Mouse (Mus musculus) right cerebral cortex, adult 18-20 months (tissue): ENCODE data around the gene Shank2.
A peak's percentile ranks its signal among the peaks of the same experiment; 100 is the strongest.

Experiments
- DNase-seq: peaks from one replicate; pipeline ENCODE4 v3.0.0; 2022; ENCODE audit warnings: mixed read lengths

Shank2 gene

GRCm38 (mm10) chr7:144108141-144108540 lies 106.4 kb downstream of the Shank2 start:
- no peak for DNase-seq

GRCm38 (mm10) chr7:144111026-144111604 lies 109.4 kb downstream of the Shank2 start:
- DNase-seq = no peak

DNA sequence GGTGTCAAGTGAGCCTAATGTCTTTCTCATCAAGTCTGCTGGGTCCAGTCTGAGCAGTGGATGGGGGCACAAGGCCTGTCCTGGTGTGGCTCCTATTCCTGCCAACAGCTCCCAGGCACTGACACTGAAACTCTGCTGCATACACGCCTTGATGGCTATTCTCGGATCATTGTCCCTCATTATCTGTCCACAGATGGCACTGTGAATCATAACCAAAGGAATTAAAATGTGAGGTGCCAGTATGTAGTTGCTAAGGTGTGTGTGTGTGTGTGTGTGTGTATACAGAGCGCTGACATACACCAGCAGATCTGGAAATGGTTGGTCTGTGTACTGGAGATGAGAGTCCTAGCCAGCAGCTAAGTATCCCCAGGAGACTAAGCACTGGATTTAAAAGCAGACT lies 110.3 kb downstream of the Shank2 start:
- DNase-seq = no peak

- no peak for DNase-seq
Measured at GRCm38 (mm10) chr7:144114230-144114629, 112.5 kb downstream of the Shank2 start.

DNA sequence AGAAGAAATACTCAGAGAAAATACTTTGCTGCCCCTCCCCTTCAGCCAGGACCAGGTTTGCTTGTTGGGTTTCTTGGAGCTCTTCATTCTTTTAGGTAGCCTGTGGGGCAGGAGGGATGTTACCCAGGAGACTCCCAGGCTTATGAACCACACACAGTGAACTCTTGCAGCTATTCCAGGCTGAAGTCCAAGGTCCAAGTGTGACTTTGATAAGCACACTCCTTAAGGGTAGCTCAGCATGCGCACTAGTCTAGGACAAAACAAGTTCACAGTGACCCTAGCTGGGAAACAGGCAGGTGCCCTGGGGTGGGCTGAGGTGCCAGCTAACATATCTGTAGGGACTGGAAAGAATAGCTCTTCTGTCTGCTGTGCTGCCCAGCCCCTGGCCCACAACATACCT lies 117.8 kb downstream of the Shank2 start:
- no peak for DNase-seq

DNA sequence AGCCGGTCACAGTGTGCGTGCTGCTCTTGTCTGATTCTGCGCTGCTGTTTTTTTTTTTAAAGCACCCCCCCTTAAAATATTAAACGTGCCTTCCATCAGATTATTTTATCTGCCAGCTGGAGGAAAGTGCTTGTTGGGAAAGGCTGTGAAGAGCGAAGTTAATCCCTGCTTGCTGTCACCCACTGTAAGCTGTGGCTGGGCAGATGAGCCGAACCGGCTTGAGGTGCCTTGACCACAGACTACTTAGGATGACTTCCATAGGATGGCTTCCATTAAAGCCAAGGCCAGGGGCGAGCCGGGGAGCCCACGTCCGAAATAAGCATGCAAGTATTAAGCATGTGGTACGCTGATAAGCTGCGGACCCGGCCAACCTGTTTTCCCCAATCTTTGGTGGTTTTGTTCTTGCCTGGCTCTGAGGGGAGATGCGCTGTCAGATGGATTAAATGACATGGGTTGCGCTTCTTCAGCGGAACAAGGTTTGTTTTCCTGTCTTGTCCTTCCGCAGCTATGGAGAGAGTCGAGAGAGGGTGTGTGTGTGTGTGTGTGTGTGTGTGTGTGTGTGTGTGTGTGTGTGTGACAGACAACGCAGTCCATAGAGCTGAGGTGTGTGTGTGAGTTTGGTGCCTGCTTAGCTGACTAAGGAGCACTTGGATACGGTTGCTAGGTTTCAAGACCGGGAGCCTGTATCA lies 131.1 kb downstream of the Shank2 start:
- DNase-seq = peak; percentile 48

DNA sequence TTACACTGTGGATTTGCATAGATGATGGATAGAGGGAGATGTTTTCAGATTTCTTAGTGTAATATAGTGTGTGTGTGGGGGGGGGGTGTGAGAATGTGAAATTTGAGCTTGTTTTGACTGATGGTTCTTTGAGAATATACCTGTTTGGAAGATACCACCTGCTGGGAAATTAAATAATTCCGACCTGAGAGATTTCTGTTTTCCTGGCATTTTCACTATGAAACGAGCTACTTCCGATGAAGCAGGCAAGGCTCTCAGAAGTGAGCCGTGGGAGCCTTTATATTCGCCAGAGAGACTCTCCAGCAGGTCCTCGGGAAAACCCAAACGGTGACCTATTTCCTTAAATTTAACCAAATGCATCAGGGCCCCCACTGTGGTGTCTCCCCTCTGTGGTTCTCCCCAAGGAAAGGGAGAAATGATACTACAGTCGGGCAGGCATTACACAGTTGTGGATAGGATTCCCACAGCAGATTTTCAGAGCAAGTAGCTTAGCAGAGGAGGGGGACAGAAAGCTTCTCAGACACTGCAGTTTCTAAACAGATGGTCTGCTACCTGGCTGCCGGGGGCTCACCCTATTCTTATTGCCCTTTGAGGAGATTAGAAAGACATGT lies 131.8 kb downstream of the Shank2 start:
- DNase-seq = peak; percentile 13

DNA sequence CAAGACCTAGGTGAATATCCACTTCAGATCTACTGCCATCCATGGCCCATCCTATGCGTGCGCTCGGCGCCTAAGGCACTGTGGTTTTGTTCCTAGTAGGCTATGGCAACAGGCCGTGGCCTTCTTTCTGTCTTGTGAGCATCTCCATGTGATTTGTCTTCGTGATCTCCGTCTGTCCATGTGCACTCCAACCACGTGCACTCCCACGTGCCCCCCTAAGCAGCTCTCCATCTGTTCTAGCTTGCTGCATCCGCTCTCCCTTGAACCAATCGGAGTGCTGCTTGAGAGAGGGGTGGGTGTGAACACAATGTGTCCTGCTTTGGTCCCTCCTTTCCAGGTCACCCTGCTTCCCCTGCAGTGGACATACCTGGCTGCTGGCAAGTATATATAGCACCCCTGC lies 133.0 kb downstream of the Shank2 start:
- peak; percentile 31 for DNase-seq

DNA sequence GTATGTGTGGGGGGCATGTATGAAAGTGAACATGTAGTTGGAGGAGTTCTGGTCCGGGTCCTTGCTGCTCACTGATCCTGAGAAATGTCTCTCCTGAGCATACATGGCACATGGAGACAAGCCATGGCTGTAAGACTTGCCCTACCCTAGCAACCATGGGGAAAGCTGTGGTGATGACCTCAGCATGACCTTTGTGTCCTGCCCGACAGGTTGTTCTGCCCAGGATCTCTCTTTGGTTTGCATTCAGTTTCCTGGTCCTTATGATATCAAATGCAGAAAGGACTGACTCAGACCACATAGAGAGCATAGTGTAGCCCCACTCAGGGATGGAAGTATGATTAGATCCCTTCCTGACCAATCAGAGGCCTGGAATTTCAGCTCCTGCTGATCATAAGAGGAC lies 136.1 kb downstream of the Shank2 start:
- no peak for DNase-seq

- no peak for DNase-seq
Measured at GRCm38 (mm10) chr7:144138476-144138875, 136.7 kb downstream of the Shank2 start.

GRCm38 (mm10) chr7:144139691-144140090 lies 138.0 kb downstream of the Shank2 start:
- no peak for DNase-seq

- DNase-seq = no peak
Measured at GRCm38 (mm10) chr7:144140470-144140869, 138.7 kb downstream of the Shank2 start.

GRCm38 (mm10) chr7:144142036-144142435 lies 140.3 kb downstream of the Shank2 start:
- DNase-seq = no peak

DNA sequence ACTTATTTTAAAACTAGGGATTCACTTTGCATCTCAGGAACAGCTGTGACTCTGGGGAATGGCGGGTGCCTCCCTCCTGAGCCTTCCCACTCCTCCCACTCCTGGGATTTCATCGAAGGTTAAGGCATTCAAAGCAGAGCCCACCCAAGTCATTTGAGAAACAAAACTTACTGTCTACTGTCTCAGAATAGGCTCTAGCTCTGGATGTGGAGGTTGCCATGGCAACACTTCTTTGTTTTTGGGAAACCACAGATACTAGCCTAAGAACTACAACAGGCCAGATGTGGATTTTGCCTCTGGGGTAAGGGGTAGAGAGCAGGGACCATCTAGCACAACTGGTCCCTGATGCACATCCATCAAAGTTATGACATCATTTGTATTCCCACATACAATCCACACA lies 142.2 kb downstream of the Shank2 start:
- DNase-seq = peak; percentile 14

DNA sequence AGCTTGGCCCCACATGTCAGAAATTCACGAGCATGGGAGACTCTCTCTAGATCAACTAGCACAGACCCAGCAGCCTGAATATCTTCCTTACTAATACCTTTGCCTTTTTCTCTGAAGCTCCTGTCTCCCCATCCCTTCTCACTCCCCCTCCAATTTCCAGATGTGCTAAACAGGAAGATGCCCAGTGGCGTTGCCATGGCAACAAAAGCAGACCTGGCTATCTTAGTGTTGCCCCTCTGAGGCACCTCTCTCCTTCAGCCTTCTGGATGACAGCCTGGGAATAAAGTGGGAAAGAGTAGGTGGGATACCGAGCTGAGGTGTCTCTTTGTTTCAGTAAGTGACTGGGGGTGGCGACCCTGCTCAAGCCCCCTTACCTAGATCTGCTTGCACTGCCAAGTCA lies 146.4 kb downstream of the Shank2 start:
- DNase-seq = no peak

GRCm38 (mm10) chr7:144153124-144153523 lies 151.4 kb downstream of the Shank2 start:
- DNase-seq = no peak

- no peak for DNase-seq
Measured at GRCm38 (mm10) chr7:144153682-144154081, 152.0 kb downstream of the Shank2 start.

GRCm38 (mm10) chr7:144157936-144158335 lies 156.2 kb downstream of the Shank2 start:
- DNase-seq = no peak

DNA sequence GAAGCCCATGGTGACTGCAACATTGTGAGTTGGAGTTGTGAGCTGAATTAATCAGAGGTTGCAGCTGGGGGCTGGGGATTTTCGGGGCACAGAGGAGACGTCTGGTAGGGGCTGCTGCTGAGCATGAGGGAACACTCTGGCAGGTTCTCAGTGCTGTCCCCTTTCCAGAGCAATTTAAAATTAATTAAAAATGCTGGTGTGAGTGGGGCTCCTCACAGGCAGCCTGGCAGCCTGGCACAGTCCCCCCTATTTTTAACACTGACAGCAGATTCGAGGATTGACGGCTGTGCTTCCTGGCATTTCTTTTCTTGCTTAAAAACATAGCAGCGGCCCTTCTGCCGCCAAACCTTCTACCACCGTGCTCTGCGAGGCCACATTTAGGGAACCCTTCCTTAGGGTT lies 157.8 kb downstream of the Shank2 start:
- no peak for DNase-seq

DNA sequence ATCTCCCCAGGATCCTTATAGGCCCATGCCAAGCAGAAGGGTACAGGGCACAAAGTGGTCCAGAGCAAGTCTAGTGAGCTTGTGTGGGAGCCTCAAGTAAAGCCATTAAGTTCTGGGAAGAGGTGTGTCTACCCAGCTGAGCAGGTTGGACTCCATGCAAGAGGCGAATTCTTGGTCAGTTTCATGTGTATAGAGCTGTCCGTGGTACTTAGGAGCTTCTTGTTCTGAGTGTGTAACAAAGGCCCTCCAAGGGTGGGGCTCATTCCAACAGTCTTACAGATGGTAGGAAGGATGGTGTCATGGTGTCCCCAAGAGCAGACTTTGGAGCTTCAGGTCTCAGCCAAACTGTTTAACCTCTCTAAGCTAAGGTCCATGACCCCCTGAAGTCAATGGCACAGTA lies 158.3 kb downstream of the Shank2 start:
- no peak for DNase-seq

DNA sequence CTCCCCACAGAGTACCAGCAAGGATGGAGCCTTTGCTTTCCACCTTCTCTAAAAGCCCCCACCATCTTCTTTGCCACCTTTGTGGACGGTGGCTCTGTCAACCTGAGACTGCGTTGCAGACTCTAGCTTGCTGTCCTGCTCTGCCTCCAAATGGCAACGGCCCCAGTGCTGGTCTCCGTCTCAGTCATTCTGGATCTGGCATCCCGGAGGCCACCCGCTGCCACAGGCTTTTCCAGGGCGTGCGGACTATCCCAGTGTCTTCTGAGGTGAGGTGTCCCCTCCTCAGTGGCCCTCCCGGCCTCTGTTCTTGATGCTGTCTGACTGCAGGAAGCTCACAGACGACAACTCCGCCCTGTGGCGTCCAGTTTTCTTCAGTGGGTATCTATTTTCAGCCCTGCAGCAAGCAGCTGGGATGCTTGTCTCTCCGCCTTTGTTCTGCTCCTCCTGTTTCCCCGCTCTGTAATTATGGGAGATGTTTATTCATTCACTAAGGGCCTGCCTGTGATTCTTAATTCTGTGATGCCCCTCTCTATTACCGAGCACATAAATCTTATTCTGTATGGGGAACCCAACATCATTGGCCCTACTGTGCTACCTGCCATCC lies 159.0 kb downstream of the Shank2 start:
- no peak for DNase-seq

DNA sequence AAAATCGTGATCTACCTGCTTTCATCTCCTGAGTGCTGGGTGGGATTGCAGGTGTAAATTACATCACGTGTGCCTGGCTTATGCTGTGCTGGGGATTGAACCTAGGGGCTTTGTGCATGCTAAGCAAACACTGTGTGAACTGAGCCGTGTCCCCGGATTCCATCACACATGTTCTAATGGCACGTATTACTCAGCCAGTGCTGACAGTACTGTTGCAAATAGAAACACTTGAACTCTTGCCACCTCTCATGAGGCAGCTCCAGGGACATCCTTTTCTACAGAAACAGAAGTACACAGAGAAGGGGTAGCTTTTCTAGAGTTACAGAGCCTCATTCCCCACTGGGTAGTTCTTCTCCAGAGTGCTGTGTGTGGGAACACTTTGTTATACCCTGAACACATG lies 168.5 kb downstream of the Shank2 start:
- no peak for DNase-seq

- DNase-seq = peak; percentile 49
Measured at GRCm38 (mm10) chr7:144170686-144171085, 169.0 kb downstream of the Shank2 start.

- no peak for DNase-seq
Measured at GRCm38 (mm10) chr7:144173869-144174268, 172.1 kb downstream of the Shank2 start.
